Comparison of ENCODE assay signal across 8 mouse cellular contexts in the genomic region with DNA sequence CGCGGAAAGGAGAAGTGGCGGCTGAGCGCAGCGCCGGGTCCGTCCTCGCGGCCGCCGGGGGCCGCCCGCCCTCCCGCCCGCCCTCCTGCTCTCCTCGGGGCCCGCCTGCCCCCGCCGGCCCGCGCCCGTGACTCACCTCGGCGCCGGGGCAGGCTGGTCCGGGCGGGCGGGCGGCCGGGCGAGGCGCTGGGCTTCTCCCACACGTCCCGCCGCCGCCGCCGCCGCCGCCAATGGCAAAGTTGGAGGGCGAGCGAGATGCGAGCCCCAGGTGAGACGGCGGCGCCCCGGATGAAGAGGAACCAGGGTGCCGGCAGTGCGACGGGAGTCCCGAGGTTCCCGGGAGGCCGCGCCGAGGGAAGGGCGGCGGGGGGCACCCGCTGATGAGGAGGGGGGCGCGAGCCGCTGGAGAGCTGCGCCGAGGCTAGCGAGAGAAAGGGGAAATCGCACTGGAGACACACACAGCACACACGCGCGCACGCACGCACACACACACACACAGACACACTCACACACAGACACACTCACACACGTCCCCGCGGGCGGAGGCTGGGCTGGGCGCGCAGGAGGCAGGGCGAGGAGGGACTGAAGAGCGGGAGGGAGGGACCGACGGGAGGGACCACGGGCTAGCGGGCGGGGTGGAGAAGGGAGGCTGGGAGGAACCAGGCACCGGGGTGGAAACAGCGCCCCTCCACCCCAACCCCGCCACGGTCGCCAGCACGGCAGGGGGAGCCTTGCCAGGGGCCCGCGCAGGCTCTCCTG. TPM values are rescaled to one million over a fixed set of nuclear protein-coding genes. Genes with fewer than 3 reads are reported as not detected.
DNase-seq lines count a peak whose midpoint lies in the region; ATAC-seq and TF ChIP-seq lines count a peak whose summit lies in the region.

No protein-coding gene starts in this region.

- H3K4me1 ChIP-seq in intestine, embryonic 15.5 days (replicated peaks): 0 out of 2 replicates have a peak, but pooled peaks cover 7% of the 10 kb centered on the region
- H3K4me1 ChIP-seq in liver, embryonic 14.5 days (replicated peaks; ENCODE audit: control insufficient read depth in 2 of 2, insufficient read depth in 2 of 2, low read length in 1 of 2): peaks cover 0 to 9% of the 10 kb centered on the region in 2 experiments; a peak in 3 of 4 replicates

- peak overlapping the region; percentile 72 for H3K9ac ChIP-seq in intestine, embryonic 15.5 days
- peak overlapping the region; percentile 61 for H3K9ac ChIP-seq in liver, embryonic 14.5 days (replicated peaks)

- no peaks in the 10 kb centered on the region for H3K9me3 ChIP-seq in intestine, embryonic 15.5 days
- no peaks in the 10 kb centered on the region for H3K9me3 ChIP-seq in liver, embryonic 14.5 days (ENCODE audit: control insufficient read depth, low read length)

- intact Hi-C loops in left cerebral cortex, postnatal 14 days (cut with DNase I): no loop called here

- peak; percentile 21; the same call in 1 of the 2 replicates for TF ChIP-seq CTCF in liver, embryonic 14.5 days (IDR thresholded peaks at IDR 0.05; ENCODE audit: low read depth)

- peak; percentile 89 for ATAC-seq in granulocyte monocyte progenitor cell, adult 5-6 weeks (replicated peaks; ENCODE audit: poor library complexity, severe bottlenecking)
- peak; percentile 93 for ATAC-seq in intestine, embryonic 15.5 days
- ATAC-seq in liver, embryonic 14.5 days (ENCODE audit: insufficient read depth): peak; percentile 86

- 16% methylated on average over 42 of the region's 91 CpGs for WGBS in intestine, embryonic 15.5 days
- WGBS in liver, embryonic 14.5 days (ENCODE audit: insufficient replicate concordance): 13% methylated on average over 19 of the region's 91 CpGs

- peak; percentile 20 to 37 for DNase-seq in left cerebral cortex, postnatal 14 days (ENCODE audit: low spot score in 2 of 2)
- no peak for DNase-seq in left cerebral cortex, adult 18-20 months (ENCODE audit: low spot score in 2 of 2)
- DNase-seq in embryo, embryonic 10.5 days (ENCODE audit: low spot score): peak; percentile 52
- peak; percentile 37 to 60 (median 44) for DNase-seq in liver, embryonic 14.5 days (ENCODE audit: low read depth in 3 of 3, low spot score in 3 of 3)
- DNase-seq in natural killer cell, adult 2 months (ENCODE audit: low spot score in 2 of 2): peak; percentile 71 to 76
- peak; percentile 70 to 79 for DNase-seq in thymus, adult 18-20 months

- TF ChIP-seq EP300 in liver, embryonic 14.5 days (IDR thresholded peaks at IDR 0.05; ENCODE audit: low read depth): no peak

- H3K4me2 ChIP-seq in intestine, embryonic 15.5 days (replicated peaks): peak overlapping the region; percentile 62
- H3K4me2 ChIP-seq in liver, embryonic 14.5 days (ENCODE audit: low read depth): peak overlapping the region; percentile 73

- peak overlapping the region; percentile 79 for H3K27ac ChIP-seq in intestine, embryonic 15.5 days
- H3K27ac ChIP-seq in liver, embryonic 14.5 days: no peak overlapping the region

- no peaks in the 10 kb centered on the region for H3K36me3 ChIP-seq in intestine, embryonic 15.5 days
- no peaks in the 10 kb centered on the region for H3K36me3 ChIP-seq in liver, embryonic 14.5 days (replicated peaks; ENCODE audit: control insufficient read depth, insufficient read depth, low read depth)

- H3K4me3 ChIP-seq in intestine, embryonic 15.5 days (replicated peaks): peak overlapping the region; percentile 57
- peak overlapping the region; percentile 63 to 67 for H3K4me3 ChIP-seq in liver, embryonic 14.5 days (ENCODE audit: insufficient read depth in 1 of 2, low read depth in 2 of 2, low read length in 2 of 2)

- no peaks in the 10 kb centered on the region for H3K27me3 ChIP-seq in intestine, embryonic 15.5 days (replicated peaks)
- no peaks in the 10 kb centered on the region for H3K27me3 ChIP-seq in liver, embryonic 14.5 days (ENCODE audit: control insufficient read depth, insufficient read depth, low read length)

RNA-seq across cellular contexts. Expression of a gene that starts 9.0 kb away (rescaled TPM):
- total RNA-seq in left cerebral cortex, postnatal 14 days (2021): 1 to 10 TPM in 1 of 2 experiments, under 1 TPM in 1; 0.87 to 1.2 TPM
- total RNA-seq in left cerebral cortex, adult 18-20 months (2021): 1 to 10 TPM; 1.0 to 1.1 TPM
- total RNA-seq in granulocyte monocyte progenitor cell, adult 5-6 weeks (2014; fragmentation: Nextera tagmentation): 45.1 and 47.2 TPM in 2 replicates
- 12.7 and 13.8 TPM in 2 replicates for total RNA-seq in granulocyte monocyte progenitor cell, adult 5-6 weeks (2017)
- polyA plus RNA-seq in intestine, embryonic 15.5 days (2015; fragmentation: Nextera tagmentation; extraction: Ambion mirVana): 13.0 and 13.9 TPM in 2 replicates
- 3.5 and 3.8 TPM in 2 replicates for polyA plus RNA-seq in liver, embryonic 14.5 days (2012; rRNA removed)
- polyA plus RNA-seq in liver, embryonic 14.5 days (2014; fragmentation: Nextera tagmentation; extraction: Ambion mirVana): 2.5 and 2.6 TPM in 2 replicates

RNA-seq across cellular contexts. Expression of a gene that starts 59.4 kb away (rescaled TPM):
- total RNA-seq in left cerebral cortex, postnatal 14 days (2021): 10 to 100 TPM; 28.8 to 31.8 TPM
- total RNA-seq in left cerebral cortex, adult 18-20 months (2021): 10 to 100 TPM; 23.1 to 28.4 TPM
- total RNA-seq in granulocyte monocyte progenitor cell, adult 5-6 weeks (2014; fragmentation: Nextera tagmentation): 67.0 TPM in 2 replicates
- 85.6 and 97.1 TPM in 2 replicates for total RNA-seq in granulocyte monocyte progenitor cell, adult 5-6 weeks (2017)
- 95.1 and 102 TPM in 2 replicates for polyA plus RNA-seq in intestine, embryonic 15.5 days (2015; fragmentation: Nextera tagmentation; extraction: Ambion mirVana)
- polyA plus RNA-seq in liver, embryonic 14.5 days (2012; rRNA removed): 23.9 and 34.6 TPM in 2 replicates
- polyA plus RNA-seq in liver, embryonic 14.5 days (2014; fragmentation: Nextera tagmentation; extraction: Ambion mirVana): 51.4 and 56.8 TPM in 2 replicates

Comparison
In these comparisons a context has a peak if more than half of its experiments do, and no peak if none do; other contexts are left out.
1. DNase-seq: peak in left cerebral cortex, postnatal 14 days (2 of 2), embryo, embryonic 10.5 days (single experiment), liver, embryonic 14.5 days (3 of 3), natural killer cell, adult 2 months (2 of 2) and thymus, adult 18-20 months (2 of 2); none in left cerebral cortex, adult 18-20 months (0 of 2).
2. RNA of a gene that starts 9.0 kb away (total RNA-seq): 12.7 to 47.2 TPM in granulocyte monocyte progenitor cell, adult 5-6 weeks; 0.87 to 1.2 TPM in left cerebral cortex, postnatal 14 days and 1.0 to 1.1 TPM in left cerebral cortex, adult 18-20 months; every median in the first group is over 4 times any median in the second.
3. Peak in every context shown above with its lines, with median percentiles within 50 percentile points of each other: ATAC-seq.